Mouse (Mus musculus): ENCODE data around the gene H2afb2. TPM values are rescaled to one million over a fixed set of nuclear protein-coding genes. Genes with fewer than 3 reads are reported as not detected.

Gene H2afb2
- not detected in 2 replicates for total RNA-seq (2017)

GRCm38 (mm10) chrX:116680878-116681277, at the start of gene H2afb2:
Gene H2afb2 (plus strand): TSS chrX:116681178.
- no peak for ATAC-seq (replicated peaks; ENCODE audit: low read depth, poor library complexity, severe bottlenecking)

Other genes starting within 250 kb of the H2afb2 start
- not detected in 2 replicates for gene Cpxcr1, start 232.2 kb upstream of the H2afb2 start, total RNA-seq (2017)